Mouse (Mus musculus): ENCODE measurements around the gene Tmem200a. TPM values are rescaled to one million over a fixed set of nuclear protein-coding genes. Genes with fewer than 3 reads are reported as not detected.

The Tmem200a gene
- polyA plus RNA-seq, 1 experiment: not detected

- Histone ChIP-seq H3K36me3 (replicated peaks; ENCODE audit: low read length) (no peaks in the 10 kb centered on the region), H3K27me3 (replicated peaks) (no peaks in the 10 kb centered on the region), H3K4me1 (no peaks in the 10 kb centered on the region), H3K4me3 (replicated peaks) (no peak overlapping the region), H3K9me3 (peaks cover 8% of the 10 kb centered on the region; the same call in 1 of the 2 replicates)
- TF ChIP-seq GATA1 (IDR thresholded peaks at IDR 0.05; ENCODE audit: borderline replicate concordance, low read length): no peak
- no peak for TF ChIP-seq FLI1 (IDR thresholded peaks at IDR 0.05; ENCODE audit: low read length)
These were observed 6.9 kb downstream of the Tmem200a start for GRCm38 (mm10) chr10:26071986-26072385.

DNA sequence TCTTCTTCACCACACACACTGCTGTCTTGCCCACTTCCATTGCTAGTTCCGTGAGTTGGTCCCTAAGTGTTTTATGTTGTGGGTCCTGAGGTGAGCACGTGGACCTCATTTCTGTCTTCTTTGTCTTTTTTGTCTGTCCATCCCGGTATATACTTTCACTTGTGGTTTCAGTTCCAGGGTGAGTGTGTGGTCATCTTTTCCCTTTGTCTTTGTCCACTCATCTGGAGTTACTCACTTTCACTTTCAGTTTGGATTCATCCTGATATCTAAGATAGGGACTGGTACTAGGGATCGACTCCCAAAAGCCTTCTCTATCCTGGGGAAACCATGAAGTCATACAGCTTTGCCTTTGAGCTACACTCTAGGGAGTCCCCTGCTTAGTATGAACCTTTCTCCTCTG lies 15.8 kb downstream of the Tmem200a start:
- H3K4me3 ChIP-seq (replicated peaks): no peak overlapping the region
- no peaks in the 10 kb centered on the region for H3K27me3 ChIP-seq (replicated peaks)
- peaks cover 27% of the 10 kb centered on the region for H3K9me3 ChIP-seq
- no peaks in the 10 kb centered on the region for H3K4me1 ChIP-seq
- TF ChIP-seq GATA1 (IDR thresholded peaks at IDR 0.05; ENCODE audit: borderline replicate concordance, low read length) (no peak), FLI1 (IDR thresholded peaks at IDR 0.05; ENCODE audit: low read length) (no peak)
- H3K36me3 ChIP-seq (replicated peaks; ENCODE audit: low read length): no peaks in the 10 kb centered on the region

DNA sequence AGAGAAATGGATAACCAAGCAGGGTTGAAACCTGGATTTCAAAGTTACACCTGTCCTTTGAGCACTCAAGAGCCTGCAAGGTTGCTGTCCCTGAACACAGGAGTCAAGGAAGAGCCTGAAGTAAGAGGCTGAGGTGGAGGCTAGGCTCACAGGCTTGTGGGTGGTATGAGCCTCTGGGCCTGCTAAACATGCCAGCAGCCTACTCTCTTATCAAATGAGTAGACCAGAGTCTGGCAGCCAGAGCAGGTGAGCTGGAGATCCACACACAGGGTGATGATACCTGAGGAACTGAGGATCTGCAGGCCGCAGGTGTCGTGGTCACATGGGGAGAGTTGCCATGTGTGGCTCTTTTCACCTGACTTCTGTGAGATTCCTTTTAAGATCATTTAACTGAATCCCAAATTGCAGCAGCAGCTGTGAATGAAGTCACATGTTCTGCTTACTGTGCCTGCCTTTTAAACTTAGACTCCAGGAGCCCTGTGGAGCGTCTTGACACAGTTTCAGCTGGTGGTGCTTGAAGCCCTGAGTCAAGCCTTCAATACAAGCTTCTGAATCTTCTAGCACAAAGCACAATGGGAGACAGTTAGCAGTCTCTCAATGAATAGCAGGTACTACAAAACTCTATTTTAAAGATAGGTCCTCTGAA lies 19.1 kb downstream of the Tmem200a start:
- no peak for TF ChIP-seq FLI1 (IDR thresholded peaks at IDR 0.05; ENCODE audit: low read length)
- no peak for TF ChIP-seq GATA1 (IDR thresholded peaks at IDR 0.05; ENCODE audit: borderline replicate concordance, low read length)
- Histone ChIP-seq H3K36me3 (replicated peaks; ENCODE audit: low read length) (no peaks in the 10 kb centered on the region), H3K4me3 (replicated peaks) (no peak overlapping the region), H3K27me3 (replicated peaks) (no peaks in the 10 kb centered on the region), H3K4me1 (no peaks in the 10 kb centered on the region), H3K9me3 (peaks cover 31% of the 10 kb centered on the region)

DNA sequence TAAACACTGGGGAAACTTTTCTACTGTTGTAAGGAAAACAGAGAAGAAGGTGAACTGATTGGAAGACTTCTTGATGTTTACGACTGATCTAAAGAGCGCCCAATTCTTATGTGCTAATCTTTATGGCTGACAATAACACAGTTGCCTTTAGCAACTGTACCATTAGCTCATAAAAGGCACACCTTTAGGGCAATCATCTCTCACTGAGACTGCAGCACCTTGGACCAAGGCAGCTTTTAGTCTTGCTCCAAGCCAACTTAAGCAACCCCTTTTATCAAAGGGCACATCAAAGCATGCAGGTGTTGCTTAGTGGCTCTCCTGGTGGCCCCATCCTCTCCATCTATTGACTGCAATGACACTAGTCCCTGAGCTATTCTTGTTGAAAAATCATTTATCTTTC lies 27.7 kb downstream of the Tmem200a start:
- Histone ChIP-seq H3K4me1 (no peaks in the 10 kb centered on the region), H3K4me3 (replicated peaks) (no peak overlapping the region), H3K9me3 (peaks cover 7% of the 10 kb centered on the region; the same call in 1 of the 2 replicates), H3K27me3 (replicated peaks) (no peaks in the 10 kb centered on the region), H3K36me3 (replicated peaks; ENCODE audit: low read length) (no peaks in the 10 kb centered on the region)
- TF ChIP-seq FLI1 (IDR thresholded peaks at IDR 0.05; ENCODE audit: low read length) (no peak), GATA1 (IDR thresholded peaks at IDR 0.05; ENCODE audit: borderline replicate concordance, low read length) (no peak)

- Histone ChIP-seq H3K4me3 (replicated peaks) (no peak overlapping the region), H3K36me3 (replicated peaks; ENCODE audit: low read length) (no peaks in the 10 kb centered on the region), H3K27me3 (replicated peaks) (no peaks in the 10 kb centered on the region), H3K4me1 (no peaks in the 10 kb centered on the region), H3K9me3 (peaks cover 11% of the 10 kb centered on the region; the same call in 1 of the 2 replicates)
- TF ChIP-seq GATA1 (IDR thresholded peaks at IDR 0.05; ENCODE audit: borderline replicate concordance, low read length): no peak
- no peak for TF ChIP-seq FLI1 (IDR thresholded peaks at IDR 0.05; ENCODE audit: low read length)
These were observed 43.9 kb downstream of the Tmem200a start for GRCm38 (mm10) chr10:26034931-26035330.

GRCm38 (mm10) chr10:26018740-26019139 lies 60.1 kb downstream of the Tmem200a start:
- Histone ChIP-seq H3K27me3 (replicated peaks) (no peaks in the 10 kb centered on the region), H3K4me1 (no peaks in the 10 kb centered on the region), H3K4me3 (replicated peaks) (no peak overlapping the region), H3K36me3 (replicated peaks; ENCODE audit: low read length) (no peaks in the 10 kb centered on the region), H3K9me3 (no peaks in the 10 kb centered on the region)
- TF ChIP-seq GATA1 (IDR thresholded peaks at IDR 0.05; ENCODE audit: borderline replicate concordance, low read length) (no peak), FLI1 (IDR thresholded peaks at IDR 0.05; ENCODE audit: low read length) (no peak)

- H3K9me3 ChIP-seq: no peaks in the 10 kb centered on the region
- no peaks in the 10 kb centered on the region for H3K36me3 ChIP-seq (replicated peaks; ENCODE audit: low read length)
- H3K27me3 ChIP-seq (replicated peaks): no peaks in the 10 kb centered on the region
- H3K4me3 ChIP-seq (replicated peaks): no peak overlapping the region
- TF ChIP-seq GATA1 (IDR thresholded peaks at IDR 0.05; ENCODE audit: borderline replicate concordance, low read length) (no peak), FLI1 (IDR thresholded peaks at IDR 0.05; ENCODE audit: low read length) (no peak)
- H3K4me1 ChIP-seq: no peaks in the 10 kb centered on the region
These were observed 64.6 kb downstream of the Tmem200a start for GRCm38 (mm10) chr10:26014298-26014697.

- TF ChIP-seq GATA1 (IDR thresholded peaks at IDR 0.05; ENCODE audit: borderline replicate concordance, low read length): no peak
- TF ChIP-seq FLI1 (IDR thresholded peaks at IDR 0.05; ENCODE audit: low read length): no peak
- no peaks in the 10 kb centered on the region for H3K36me3 ChIP-seq (replicated peaks; ENCODE audit: low read length)
These were observed 69.9 kb downstream of the Tmem200a start for GRCm38 (mm10) chr10:26008948-26009347.

GRCm38 (mm10) chr10:26005471-26005870 lies 73.4 kb downstream of the Tmem200a start:
- H3K4me1 ChIP-seq: no peaks in the 10 kb centered on the region
- no peak overlapping the region for H3K4me3 ChIP-seq (replicated peaks)
- H3K36me3 ChIP-seq (replicated peaks; ENCODE audit: low read length): no peaks in the 10 kb centered on the region
- no peaks in the 10 kb centered on the region for H3K27me3 ChIP-seq (replicated peaks)
- H3K9me3 ChIP-seq: peaks cover 7% of the 10 kb centered on the region
- no peak for TF ChIP-seq FLI1 (IDR thresholded peaks at IDR 0.05; ENCODE audit: low read length)
- no peak for TF ChIP-seq GATA1 (IDR thresholded peaks at IDR 0.05; ENCODE audit: borderline replicate concordance, low read length)

More at GRCm38 (mm10) chr10:26008948-26009347, 69.9 kb downstream of the Tmem200a start:
- Histone ChIP-seq H3K27me3 (replicated peaks) (no peaks in the 10 kb centered on the region), H3K4me1 (no peaks in the 10 kb centered on the region), H3K4me3 (replicated peaks) (no peak overlapping the region), H3K9me3 (peaks cover 7% of the 10 kb centered on the region)

DNA sequence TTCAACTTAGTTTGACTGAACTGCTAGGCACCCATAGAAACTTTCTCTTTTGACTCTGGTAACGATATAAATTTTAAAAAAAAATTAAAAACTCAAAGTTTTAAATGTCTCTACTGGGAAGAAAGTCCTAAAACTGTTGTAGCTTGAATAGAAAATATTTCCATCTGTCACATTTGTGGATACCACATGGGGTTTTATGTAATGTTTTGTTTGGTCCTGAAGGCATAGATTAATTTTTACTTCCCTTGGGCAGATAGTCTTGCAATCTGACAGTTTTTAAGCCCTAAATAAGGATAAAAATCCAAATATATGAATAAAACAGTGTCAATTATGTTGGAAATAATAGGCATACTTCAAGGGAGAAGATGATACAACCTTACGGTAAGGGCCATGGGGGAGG lies 78.0 kb downstream of the Tmem200a start:
- TF ChIP-seq GATA1 (IDR thresholded peaks at IDR 0.05; ENCODE audit: borderline replicate concordance, low read length): no peak
- TF ChIP-seq FLI1 (IDR thresholded peaks at IDR 0.05; ENCODE audit: low read length): no peak
- no peaks in the 10 kb centered on the region for H3K36me3 ChIP-seq (replicated peaks; ENCODE audit: low read length)

More for the DNA sequence above, 78.0 kb downstream of the Tmem200a start:
- Histone ChIP-seq H3K4me3 (replicated peaks) (no peak overlapping the region), H3K4me1 (no peaks in the 10 kb centered on the region), H3K9me3 (peaks cover 22% of the 10 kb centered on the region), H3K27me3 (replicated peaks) (no peaks in the 10 kb centered on the region)

Data from megakaryocyte, embryonic 14.5 days (primary cell).